Mouse (Mus musculus) thymus, postnatal 36 days (tissue): ENCODE results near the gene Sox18.

Experiments
- DNase-seq, 2 experiments: peaks; one replicate each; pipeline ENCODE4 v3.0.0; 2022; ENCODE audit warnings: mixed read lengths in 2 of 2

The Sox18 gene

DNA sequence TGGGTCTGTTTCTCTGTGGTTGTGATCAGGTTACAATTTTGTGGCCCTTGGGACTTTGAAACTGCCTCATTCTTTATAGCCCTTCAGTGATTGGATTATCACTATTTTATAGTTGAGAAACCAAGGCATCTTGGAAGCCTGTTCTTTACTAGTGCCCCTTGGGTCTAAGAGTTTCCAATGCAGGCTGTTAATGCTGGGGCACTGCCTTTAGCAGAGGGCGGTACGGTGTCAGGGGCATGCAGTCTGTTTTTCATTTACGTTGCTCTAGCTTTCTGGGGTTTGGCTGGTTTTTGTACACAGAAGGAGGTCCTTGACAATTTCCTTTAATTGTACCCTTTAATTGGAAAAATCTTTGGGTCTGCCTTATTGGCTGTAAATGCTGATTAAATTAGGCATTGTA, 25.8 kb downstream of the Sox18 start:
- no peak for DNase-seq

DNA sequence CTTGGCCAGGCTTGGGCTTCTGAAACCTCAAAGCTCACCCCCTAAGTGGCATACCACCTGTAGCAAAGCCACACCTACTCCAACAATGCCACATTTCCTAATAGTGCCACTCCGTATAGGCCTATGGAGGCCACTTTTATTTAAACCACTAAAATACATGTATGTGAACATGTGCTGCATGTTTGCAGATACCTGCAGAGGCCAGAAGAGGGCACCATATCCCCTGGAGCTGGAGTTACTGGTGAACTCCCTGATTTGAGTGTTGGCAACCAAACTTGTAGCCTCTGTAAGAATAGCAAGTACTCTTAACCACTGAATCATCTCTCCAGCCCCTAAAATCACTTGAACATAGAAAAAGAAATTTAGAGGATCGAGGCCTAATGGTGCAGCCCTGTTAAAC, 27.1 kb downstream of the Sox18 start:
- DNase-seq, result peak; percentile 43 to 47

DNA sequence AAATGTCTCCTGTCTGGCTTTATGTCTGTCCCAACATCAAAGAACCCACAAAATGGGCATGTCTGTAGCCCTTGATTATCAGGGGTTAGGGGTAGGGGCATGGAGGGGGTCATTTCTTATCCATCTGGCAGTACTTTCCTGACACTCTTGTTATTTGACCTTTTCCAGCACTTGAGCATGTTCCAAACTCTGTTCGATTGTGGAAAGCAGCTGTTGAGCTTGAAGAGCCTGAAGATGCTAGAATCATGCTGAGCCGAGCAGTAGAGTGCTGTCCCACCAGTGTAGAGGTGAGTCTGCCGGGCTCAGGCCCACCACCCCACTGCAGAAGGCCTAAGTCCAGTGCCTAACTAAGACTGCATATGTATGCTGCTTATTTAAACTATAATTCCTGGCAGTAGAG, 35.6 kb downstream of the Sox18 start:
- DNase-seq, result no peak

DNA sequence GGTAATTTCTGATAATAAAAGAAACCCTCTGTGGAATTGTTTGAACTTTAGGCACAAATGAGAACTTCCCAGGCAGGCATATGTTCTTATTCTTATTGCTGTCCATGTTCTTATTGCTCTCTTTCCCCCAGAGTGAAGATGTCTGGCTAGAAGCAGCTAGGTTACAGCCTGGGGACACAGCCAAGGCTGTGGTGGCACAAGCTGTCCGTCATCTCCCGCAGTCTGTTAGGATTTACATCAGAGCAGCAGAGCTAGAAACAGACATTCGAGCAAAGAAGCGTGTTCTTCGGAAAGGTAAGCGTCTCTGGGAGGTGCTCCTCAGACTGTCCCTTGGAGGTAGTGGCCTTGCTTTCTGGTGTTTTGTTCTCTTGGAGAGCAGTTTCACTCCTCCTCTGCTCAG, 38.8 kb downstream of the Sox18 start:
- no peak for DNase-seq

DNA sequence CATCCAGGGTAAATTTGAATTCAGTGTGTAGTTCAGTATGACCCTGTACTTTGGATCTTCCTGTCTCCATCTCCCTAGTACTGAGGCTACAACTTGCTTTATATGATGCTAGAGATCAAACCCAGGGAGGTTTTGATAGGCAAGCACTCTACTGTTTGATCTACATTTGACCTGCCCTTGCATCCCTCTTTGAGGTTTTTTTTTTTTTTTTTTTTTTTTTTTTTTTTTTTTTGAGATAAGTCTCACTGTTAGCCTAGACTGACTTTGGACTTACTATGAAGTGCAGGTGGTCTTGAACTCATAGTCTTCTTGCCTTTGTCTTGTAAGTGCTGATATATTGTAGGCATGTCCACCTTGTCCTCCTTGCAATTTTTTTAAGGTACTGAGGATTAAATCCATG, 43.0 kb downstream of the Sox18 start:
- no peak for DNase-seq

DNA sequence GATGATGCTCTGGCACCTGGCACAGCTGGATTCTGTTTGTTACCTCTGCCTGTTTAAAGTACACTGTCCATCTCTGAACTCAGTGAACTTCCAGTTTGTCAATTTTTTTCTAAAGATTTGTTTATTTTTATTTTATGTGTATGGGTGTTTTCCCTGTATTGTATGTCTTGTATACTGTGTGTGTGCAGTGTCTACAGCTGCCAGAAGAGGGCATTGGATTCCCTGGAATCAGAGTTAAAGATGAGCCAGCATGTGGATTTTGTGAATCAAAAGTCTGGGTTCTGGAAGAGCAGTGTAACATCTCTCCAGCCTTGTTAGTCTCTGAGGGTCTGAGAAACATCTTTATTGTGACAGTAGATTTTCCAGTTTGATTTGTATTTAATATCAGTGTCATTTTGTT, 48.0 kb downstream of the Sox18 start:
- no peak for DNase-seq
